Mouse (Mus musculus): ENCODE results near the gene Gprasp2.
"Not testable (repeated sequence)": the region's sequence is repeated elsewhere in the genome, so short reads cannot be mapped to it uniquely, and the experiment has no call there.

Gprasp2 gene

GRCm38 (mm10) chrX:135838521-135839360, at the start of gene Gprasp2:
Gene Gprasp2 (plus strand): TSS chrX:135839034.
- DNase-seq = peak; percentile 64

GRCm38 (mm10) chrX:135791536-135791935, 47.3 kb upstream of the Gprasp2 start:
- DNase-seq = no peak

GRCm38 (mm10) chrX:135792326-135792725, 46.5 kb upstream of the Gprasp2 start:
- no peak for DNase-seq

- peak; percentile 72 for DNase-seq
Observed at GRCm38 (mm10) chrX:135795591-135796304, 43.1 kb upstream of the Gprasp2 start.

GRCm38 (mm10) chrX:135796305-135797211, 42.3 kb upstream of the Gprasp2 start:
- DNase-seq = peak; percentile 4

GRCm38 (mm10) chrX:135797212-135797644, 41.6 kb upstream of the Gprasp2 start, which contains the start of gene Bhlhb9:
Gene Bhlhb9 (plus strand): TSS chrX:135797594.
- DNase-seq = peak; percentile 55

- no peak for DNase-seq
Observed at GRCm38 (mm10) chrX:135804149-135804548, 34.7 kb upstream of the Gprasp2 start.

GRCm38 (mm10) chrX:135805780-135806179, 33.1 kb upstream of the Gprasp2 start:
- DNase-seq = peak; percentile 27

GRCm38 (mm10) chrX:135835896-135836295, 2.9 kb upstream of the Gprasp2 start:
- not testable (repeated sequence) for DNase-seq

GRCm38 (mm10) chrX:135837896-135838295, 938 bp upstream of the Gprasp2 start:
- DNase-seq = no peak

GRCm38 (mm10) chrX:135839397-135840391, 860 bp downstream of the Gprasp2 start:
- peak; percentile 34 for DNase-seq

GRCm38 (mm10) chrX:135866806-135867205, 28.0 kb downstream of the Gprasp2 start:
- not testable (repeated sequence) for DNase-seq

GRCm38 (mm10) chrX:135876679-135877078, 37.8 kb downstream of the Gprasp2 start:
- no peak for DNase-seq

- no peak for DNase-seq
Observed at GRCm38 (mm10) chrX:135879626-135880025, 40.8 kb downstream of the Gprasp2 start.

GRCm38 (mm10) chrX:135885411-135886233, 46.8 kb downstream of the Gprasp2 start:
- peak; percentile 87 for DNase-seq

GRCm38 (mm10) chrX:135886234-135886585, 47.4 kb downstream of the Gprasp2 start:
- DNase-seq = no peak

All from thymus, postnatal 25 days (tissue).